Mouse (Mus musculus) gastrocnemius, postnatal 25 days (tissue): ENCODE results near the gene Lonp1. TPM values are rescaled to one million over a fixed set of nuclear protein-coding genes. Genes with fewer than 3 reads are reported as not detected.
A peak's percentile ranks its signal among the peaks of the same experiment; 100 is the strongest.

Source experiments
- DNase-seq: peaks from one replicate; pipeline ENCODE4 v3.0.0; 2022
- total RNA-seq, 2 experiments: library from RNA; stranded (reverse); gene quantifications; 1 replicate in 1 of 2; 2 replicates in 1 of 2; pipeline ENCODE4 v1.2.3; 2021

Lonp1 gene
- total RNA-seq, 2 experiments from 2014 or later: 53.4 to 64.4 TPM

DNA sequence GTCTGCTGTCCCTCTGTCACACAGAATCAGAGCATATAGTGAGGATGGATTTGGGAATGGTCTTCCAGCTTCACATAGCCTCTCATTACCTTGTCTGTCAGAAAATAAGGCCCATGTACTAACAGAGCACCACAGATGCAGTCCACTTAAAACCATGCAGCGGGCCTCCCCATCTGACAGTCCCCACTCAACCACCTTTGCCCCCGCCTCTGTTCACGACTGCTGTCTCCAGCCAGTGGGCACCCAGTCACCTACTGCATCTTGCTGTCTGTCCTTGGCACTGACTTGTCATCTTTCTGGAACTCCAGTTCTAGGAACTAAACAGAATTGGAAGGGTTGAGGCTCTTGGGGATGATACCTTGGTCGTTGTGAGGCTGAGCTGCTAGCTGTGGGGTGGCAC is 37.8 kb downstream of the Lonp1 start:
- no peak for DNase-seq

DNA sequence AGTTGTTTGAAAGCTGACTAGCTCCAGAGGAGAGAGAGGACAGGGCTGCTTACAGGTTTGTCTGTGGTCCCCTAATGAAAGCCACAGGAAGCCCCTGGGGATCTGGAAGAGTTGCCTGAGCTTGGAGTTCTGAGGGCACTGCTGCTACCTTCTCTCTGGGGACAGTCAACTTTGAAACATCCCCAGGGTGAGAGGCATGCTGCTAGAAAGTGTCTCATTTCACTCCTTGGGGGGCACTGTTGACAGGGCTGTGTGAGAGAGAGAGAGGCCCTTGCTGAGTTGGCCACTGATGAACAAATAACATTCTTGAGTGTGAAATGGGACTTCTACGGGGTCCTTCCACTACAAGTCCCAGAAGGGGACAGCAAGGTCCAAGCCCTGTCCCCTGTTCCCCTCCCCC is 38.9 kb downstream of the Lonp1 start:
- no peak for DNase-seq

DNA sequence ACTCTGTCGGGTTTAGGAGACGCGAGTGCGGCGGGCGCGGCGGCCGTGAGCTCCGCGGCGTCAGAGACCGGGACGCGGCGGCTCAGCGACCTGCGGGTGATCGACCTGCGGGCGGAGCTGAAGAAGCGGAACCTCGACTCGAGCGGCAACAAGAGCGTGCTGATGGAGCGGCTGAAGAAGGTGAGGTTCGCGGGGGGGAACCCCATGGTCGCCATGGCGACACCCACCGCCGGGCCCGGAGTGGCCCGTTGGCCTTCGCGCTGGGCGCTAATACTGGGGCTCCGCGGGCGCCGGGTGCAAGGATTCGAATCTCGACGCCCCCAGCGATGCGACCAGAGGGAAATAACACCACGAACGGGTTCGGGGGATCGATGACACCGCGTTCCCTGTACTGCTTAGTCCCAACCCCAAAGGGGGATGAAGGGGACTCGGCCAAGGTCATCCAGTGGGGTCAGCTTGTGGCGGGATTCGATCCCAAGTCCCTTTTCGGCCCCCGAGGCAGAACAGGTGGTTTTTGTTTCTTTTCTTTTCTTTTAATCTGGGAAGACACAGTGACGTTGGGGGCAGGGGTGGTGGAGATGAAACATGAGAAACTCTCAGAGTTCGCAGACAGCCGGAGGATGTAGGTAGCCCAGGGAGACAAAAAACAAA is 41.4 kb downstream of the Lonp1 start:
- peak; percentile 50 for DNase-seq

DNA sequence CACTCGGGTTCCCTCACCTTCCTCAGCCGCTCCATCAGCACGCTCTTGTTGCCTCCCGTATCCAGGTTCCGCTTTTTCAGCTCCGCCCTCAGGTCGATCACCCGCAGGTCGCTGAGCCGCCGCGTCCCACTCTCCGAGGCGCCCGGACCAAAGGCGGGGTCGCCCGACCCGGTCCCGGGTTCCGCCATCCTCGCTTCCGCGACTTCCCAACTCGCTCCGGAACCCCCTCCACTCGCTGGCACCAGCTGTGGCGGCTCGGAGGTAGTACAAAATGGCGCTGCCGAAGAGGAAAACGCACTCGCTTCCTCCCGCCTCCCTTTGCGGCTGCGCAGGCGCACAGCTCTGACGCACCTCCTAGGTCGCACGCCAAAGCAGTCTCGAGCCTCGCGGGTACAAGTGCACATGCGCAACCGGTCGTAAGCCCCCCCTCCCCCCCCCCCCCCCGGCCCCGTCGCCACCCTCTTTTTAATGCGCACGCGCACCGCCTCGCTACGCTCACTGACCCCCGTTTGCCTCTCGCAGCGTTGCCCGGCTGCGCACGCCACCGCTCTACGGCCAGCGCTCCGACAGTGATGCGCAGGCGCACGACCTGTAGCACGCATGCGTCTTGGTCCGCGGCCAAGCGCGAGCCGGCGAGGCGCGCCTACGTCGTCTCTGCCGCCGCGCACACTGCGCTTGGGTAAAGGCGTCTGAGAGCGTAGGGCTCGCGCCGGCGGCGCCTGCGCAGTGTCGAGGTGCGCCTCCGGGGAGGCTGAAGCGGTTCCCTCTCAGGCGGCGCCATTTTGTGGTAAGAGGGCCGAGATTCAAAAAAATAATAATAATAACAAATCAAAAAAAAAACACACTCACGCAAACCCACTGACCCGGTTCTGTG is 42.2 kb downstream of the Lonp1 start, which contains the start of the genes Safb2 and Safb:
TSS of gene Safb2 (minus strand) at position 329 of the 874 bp plus-strand sequence.
TSS of gene Safb (plus strand) at position 569 of the 874 bp plus-strand sequence.
- DNase-seq: peak; percentile 100

DNA sequence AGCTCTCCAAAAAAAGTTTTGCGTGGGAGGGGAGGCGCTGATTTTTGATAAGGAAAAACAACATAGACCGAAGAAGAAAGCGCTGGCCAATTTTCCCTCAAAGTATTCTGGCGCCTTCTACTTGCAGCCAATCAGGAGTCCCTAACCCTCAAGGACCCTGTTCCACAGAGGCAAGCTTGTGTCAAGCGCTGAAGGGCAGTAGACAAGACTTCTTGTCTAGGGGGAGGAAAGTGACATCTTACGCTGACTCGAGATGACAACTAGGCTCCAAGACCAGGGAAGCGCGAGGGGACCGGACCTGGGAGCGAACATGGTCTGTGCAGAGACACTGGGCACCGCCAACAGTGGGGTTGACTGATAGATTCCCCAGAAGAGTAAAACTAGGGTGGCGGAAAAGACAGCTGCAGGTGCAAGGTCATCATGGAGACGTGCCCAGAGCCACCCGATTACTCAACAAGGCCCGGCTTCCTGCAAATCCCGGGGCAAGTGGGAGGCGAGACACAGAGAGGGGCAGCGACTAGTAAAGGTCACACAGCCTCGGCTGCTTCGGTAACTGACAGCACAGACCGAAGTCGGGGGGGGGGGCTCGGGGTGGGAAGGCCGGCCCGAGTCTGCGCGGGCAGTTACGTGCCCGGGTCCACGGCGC is 43.0 kb downstream of the Lonp1 start:
- DNase-seq: peak; percentile 64

DNA sequence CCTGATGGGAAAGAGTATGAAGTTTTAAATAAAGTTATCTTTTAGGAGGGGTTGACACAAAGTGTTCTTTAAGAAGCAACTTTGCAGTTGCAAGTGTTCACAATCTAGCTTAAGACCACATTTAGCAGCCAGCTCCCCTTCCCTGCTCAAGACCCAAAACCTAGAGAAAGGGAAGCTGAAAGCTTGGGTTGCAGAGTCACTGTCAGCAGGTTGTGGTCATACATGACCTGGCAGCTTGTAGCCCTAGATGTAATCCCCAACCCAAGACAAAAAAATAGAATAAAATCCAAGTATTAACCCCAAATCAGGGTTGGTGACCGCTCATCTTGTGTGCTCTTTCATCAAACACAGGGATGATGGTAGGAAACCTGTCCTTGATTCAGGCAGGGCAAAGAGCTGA is 43.6 kb downstream of the Lonp1 start:
- DNase-seq: no peak

DNA sequence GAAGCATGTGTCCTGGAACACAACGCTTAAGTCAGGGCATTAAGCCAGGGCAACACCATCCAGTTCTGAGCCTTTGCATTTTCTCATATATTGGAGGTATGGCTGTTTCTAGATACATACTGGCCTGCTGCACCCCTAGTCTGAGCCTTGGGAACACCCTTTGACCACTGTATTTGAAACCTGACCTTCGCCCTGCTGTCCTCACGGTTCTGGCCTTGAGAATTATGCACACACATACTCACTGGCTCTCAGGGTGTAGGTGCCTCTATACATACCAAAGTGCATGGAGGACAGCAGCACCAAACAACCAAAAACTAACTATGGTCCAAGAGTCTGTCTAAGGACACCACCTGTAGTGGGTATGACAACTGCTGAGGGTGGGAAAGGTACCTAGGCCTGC is 53.7 kb downstream of the Lonp1 start:
- DNase-seq: no peak

DNA sequence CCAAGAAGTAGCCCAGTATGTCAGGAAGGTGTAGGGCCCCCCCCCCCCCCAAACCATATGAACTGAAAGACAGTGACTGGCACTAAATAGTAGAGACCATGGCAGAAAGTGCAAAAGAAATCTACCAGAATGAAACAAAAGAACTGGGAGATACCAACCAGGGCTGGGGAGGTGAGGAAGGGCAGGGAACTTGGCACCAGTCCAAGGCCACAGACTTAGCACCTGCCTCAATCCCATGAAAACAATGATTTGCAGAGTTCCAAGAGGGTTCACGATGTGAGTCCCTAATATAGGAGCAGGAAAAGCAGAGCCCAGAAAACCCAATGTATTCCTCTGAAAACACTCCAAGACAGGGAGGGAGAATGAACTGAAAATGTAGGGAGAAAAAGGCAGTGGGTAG is 54.5 kb downstream of the Lonp1 start:
- DNase-seq: no peak

DNA sequence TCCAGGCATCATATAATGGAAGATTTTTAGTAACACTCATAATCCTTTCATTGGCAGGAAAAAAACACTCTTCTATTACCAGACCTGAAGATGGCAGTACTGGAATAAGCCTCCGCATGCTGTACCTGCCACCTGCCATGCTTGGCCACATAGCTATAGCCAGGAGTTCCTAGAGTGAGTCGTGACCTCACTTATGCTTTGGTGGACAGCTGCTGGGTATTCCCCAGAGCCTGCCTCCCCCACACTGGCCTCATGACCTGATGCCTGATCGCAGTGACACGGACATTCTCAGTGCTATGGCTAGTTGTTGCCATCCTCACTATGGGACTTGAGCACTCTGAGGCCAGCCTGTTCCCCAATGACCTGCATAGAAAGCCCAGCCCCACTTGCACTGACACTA is 56.4 kb downstream of the Lonp1 start:
- no peak for DNase-seq

DNA sequence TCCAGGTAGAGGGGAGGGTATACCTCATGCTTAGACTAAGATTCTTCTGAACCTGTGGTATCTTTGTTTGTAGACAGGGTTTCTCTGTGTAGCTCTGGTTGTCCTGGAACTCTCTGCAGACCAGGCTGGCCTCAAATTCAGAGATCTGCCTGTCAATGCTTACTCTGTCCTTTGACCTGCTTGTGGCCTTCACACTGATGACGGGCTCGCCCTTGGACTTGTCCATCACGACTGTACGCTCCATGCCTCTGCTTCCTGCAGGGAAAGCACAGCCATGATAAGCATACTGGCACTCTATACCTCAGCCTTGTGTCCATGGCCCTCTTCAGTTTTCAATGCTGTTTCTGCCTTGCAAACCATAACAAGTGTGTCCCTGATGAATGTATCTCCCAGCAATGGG is 59.3 kb downstream of the Lonp1 start:
- no peak for DNase-seq

DNA sequence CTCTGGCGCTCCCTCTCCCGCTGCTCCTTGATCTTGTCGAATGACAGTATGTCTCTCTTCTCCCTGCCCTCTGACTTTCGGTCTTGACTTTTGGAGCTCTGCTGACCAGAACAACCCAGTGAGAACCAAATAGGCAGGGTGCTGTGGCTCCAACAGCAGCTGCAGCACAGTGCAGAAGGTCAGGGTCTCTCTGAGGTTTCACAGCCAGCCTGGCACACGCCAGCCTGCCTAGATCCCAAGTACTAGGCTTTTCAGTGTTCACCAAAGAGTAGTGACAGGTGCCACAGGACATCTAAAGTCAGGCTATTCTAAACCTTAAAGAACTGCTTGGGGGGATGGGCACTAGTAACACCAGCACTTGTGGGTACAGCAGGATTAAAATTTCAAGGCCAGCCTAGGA is 59.8 kb downstream of the Lonp1 start:
- no peak for DNase-seq

DNA sequence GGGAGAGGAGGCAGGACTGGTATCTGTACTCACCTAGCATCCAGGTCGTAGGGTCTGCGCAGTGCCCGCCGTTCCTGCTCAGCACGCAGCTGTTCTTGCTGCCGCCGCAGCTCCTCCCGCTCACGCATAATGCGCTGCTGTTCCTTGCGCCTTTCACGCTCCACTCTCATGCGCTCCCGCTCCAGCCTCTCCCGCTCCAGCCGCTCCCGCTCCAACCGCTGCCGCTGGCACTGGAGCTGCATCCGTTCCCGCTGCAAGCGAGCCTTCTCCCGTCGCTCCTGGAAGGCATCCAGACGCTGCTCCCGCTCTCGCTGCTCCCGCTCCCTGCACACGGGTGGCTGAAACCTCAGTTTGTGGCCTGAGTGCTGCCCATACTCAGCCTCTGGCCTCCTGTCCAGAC is 60.4 kb downstream of the Lonp1 start:
- no peak for DNase-seq

Other genes starting within 250 kb of the Lonp1 start
- 10 to 100 TPM; 37.7 to 39.6 TPM for gene Ptprs, start 150.4 kb downstream of the Lonp1 start, total RNA-seq
- gene Znrf4, start 114.5 kb downstream of the Lonp1 start, total RNA-seq: not detected
- gene Gm20219, start 72.5 kb downstream of the Lonp1 start, total RNA-seq: under 1 TPM; 0.43 to 0.78 TPM
- gene Safb2, start 42.3 kb downstream of the Lonp1 start, total RNA-seq: 10 to 100 TPM; 29.7 to 35.6 TPM
- 10 to 100 TPM; 36.8 to 43.8 TPM for gene Safb, start 42.1 kb downstream of the Lonp1 start, total RNA-seq
- 100 to 1,000 TPM; 147 to 152 TPM for gene 2410015M20Rik, start 17.1 kb downstream of the Lonp1 start, total RNA-seq
- gene Rpl36, start 13.5 kb downstream of the Lonp1 start, total RNA-seq: 100 to 1,000 TPM; 502 to 523 TPM
- not detected for gene Catsperd, start 1.3 kb upstream of the Lonp1 start, total RNA-seq
- gene Ranbp3, start 46.4 kb upstream of the Lonp1 start, total RNA-seq: 10 to 100 TPM; 32.8 to 34.2 TPM
- 100 to 1,000 TPM; 459 to 461 TPM for gene Ndufa11, start 90.9 kb upstream of the Lonp1 start, total RNA-seq
- 1 to 10 TPM; 3.3 to 3.5 TPM for gene Vmac, start 91.1 kb upstream of the Lonp1 start, total RNA-seq
- gene Nrtn, start 130.6 kb upstream of the Lonp1 start, total RNA-seq: 1 to 10 TPM; 1.9 to 3.1 TPM
- 10 to 100 TPM; 12.4 to 14.5 TPM for gene Dus3l, start 137.9 kb upstream of the Lonp1 start, total RNA-seq
- gene Prr22, start 143.4 kb upstream of the Lonp1 start, total RNA-seq: under 1 TPM in 1 of 2 experiments, not detected in 1; 0.33 TPM
- 1 to 10 TPM; 3.0 to 4.1 TPM for gene Rfx2, start 204.1 kb upstream of the Lonp1 start, total RNA-seq
- not detected for gene Acsbg2, start 247.6 kb upstream of the Lonp1 start, total RNA-seq
- gene 1700061G19Rik, start 248.6 kb upstream of the Lonp1 start, total RNA-seq: not detected